Mouse (Mus musculus) heart, adult 2 months (tissue): ENCODE results near the gene Nlgn2.

Experiments used
- CTCF ChIP-seq: fragments of 200-600 bp; IDR thresholded peaks from 2 replicates; pipeline ENCODE4 v1.8.1; 2022; ENCODE audit warnings: antibody characterized with exemption, mild to moderate bottlenecking, moderate library complexity
- EP300 ChIP-seq: fragments of 200-500 bp; IDR thresholded peaks from 2 replicates; pipeline ENCODE4 v1.6.1; 2011; ENCODE audit warnings: low read depth, low read length, control low read depth; ENCODE audit not compliant: insufficient read depth
- POLR2A ChIP-seq: fragments of 200-500 bp; IDR thresholded peaks from 2 replicates; pipeline ENCODE4 v1.6.1; 2011; ENCODE audit warnings: mild to moderate bottlenecking, low read depth, low read length, control low read depth; ENCODE audit not compliant: insufficient read depth

DNA sequence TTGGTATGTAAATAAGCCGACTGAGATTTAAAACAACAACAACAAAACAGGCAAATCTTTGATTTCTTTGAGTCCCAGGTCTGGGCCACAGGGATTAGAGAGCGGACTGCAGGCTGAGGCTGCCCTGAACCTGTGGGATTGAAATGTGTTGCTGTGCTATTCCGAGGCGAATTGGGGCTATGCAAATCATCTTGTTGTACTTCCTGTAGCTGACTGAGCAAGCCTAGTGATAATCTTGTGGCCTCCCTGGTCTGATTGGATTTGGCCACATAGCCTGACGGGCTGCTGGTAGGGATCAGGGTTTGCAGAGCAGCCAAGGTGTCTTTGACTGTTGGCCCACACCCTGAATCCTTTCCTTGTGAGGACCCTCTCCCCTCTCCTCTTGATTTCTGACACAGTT, 62.6 kb downstream of the Nlgn2 start:
- TF ChIP-seq POLR2A (no peak), EP300 (no peak), CTCF (no peak)
